Mouse (Mus musculus) WW6 (cell line): ENCODE results near the gene Amz1.

Experiments used
- DNase-seq: peaks from one replicate; pipeline ENCODE4 v3.0.0-alpha.2; 2013; ENCODE audit warnings: low read depth, low spot score

Amz1 gene

DNA sequence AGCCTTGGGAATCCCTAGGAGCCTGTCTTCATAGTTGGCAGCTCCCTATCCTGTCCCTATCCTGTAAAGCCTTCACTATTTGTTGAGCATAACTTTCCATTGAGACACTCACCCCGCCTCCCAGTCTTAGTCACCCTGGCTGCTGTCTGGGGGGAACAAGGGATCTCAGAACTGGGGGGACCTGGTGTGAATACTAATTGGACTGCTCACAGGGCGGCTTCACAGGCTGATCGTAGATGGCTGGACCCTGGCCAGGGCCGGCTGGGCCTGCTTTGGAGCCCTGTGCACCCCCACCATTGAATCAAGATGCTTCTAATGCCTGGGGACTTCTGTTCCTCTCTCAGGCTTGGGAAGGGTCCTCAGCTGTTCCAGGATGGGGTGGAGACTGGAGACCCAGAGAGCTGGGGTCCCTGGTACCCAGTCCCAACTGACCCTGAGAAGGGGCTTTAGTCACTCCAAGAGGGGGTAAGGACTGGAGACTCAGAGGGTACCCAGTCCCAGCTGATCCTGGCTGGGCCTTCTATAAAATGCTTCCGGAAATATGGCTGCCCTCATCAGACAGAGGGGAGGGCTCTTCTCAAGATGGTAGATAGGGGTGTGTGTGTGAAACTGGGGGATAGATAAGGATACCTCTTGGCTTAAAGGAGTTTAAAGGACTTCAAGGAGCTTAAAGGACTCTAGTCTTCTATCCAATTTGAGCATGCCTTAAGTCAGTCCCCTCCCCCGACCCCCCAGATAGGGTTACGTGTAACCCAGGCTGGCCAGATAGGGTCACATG is 2.3 kb downstream of the Amz1 start:
- DNase-seq, result no peak

DNA sequence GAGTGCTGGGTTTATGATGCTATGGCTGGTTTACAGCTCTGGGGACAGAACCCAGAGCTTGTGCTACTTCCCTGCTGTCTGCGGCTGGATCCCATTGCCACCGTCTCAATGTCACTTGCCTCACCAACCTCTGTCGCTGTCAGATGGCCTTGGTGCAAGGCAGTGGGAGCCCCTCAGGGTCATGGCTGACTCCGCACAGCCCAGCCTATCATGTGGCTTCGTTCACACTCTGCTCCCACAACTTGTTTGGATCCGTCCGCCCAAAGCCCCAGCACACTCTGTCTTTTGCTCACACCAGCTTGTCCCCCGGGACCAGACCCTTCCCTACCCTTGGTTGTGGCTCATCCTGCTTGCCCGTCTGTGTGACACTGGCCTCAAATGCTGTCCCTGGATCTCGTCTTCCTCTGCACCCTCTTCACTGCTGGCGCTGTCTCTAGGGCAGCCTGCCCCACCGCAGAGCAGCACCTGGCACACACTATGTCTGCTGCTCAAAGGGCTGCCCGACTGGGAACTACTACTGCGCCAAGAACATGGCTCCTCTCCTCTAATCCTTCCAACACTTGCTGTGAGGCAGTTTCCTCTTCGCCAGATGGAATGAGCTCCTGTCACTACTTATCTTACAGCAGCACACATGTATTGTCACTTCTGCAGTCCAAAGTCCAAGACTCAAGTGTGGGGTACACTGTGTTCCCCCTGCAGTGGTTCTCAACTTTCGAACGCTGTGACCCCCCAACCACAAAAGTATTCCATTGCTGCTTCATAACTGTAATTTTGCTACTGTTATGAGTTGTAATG is 3.2 kb downstream of the Amz1 start:
- DNase-seq, result no peak

DNA sequence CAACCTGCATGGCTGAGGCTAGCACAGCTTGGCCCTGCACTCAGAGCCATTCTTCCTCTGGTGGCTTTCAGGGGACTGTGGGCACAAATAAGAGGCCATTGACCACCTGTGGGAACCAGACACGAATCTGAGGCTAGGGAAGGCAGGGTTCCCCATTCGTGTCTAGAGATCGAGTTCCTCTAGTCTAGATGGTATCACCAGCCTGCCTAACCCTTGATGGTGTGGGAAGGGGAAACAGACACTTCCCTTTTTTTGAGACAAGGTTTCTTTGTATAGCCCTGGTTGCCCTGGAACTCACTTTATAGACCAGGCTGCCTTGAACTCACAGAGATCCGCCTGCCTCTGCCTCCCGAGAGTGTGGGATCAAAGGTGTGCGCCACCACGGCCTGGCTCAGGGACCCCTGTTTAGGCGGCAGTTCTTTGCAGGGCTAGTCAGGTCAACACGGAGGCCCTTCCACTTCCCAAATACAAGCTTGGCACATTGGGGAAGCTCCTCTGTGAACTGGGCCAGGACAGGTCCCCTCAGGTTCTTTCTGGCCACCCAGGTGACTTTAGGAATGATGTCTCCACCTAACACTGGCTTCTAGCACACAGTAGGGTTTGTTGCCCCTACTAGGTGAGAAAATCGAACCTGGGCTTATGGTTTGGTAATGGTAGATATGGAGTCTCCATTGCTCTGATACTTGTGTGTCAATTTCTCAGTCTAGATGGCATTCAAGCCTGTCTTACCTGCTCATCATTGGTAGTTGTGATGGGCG is 7.3 kb downstream of the Amz1 start:
- no peak for DNase-seq

DNA sequence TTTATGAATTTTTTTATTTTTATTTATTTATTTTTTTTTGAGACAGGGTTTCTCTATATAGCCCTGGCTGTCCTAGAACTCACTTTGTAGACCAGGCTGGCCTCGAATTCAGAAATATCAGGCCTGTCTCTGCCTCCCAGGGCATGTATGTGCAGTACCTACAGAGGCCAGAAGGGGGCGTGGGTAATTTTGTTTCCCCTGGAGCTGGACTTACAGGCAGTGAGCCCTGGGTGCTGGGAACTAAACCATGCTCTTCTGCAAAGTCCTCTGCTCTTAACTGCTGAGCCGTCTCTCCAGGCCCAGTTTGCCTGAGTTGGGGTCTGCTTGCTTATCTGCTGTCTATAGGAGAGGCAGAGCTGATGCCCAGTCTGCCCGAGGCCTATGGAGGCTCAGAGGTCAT is 8.3 kb downstream of the Amz1 start:
- no peak for DNase-seq

DNA sequence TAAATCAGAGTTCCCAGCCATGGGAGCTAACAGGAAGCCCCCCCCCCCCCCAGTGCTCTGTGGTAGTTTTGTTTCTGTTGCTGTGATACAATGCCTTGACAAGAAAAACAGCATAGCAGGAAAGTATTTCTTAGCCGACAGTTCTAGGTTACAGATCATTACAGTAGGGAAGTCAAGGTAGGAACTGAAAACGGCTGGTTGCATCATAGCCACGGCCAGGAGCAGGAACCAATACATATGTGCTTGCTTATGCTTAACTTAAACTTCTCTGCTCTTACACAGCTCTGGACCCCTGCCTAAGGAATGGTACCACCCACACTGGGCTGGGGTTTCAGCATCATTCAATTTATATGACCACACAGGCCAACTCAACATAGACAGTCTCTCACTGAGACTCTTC is 9.4 kb downstream of the Amz1 start:
- DNase-seq, result no peak

DNA sequence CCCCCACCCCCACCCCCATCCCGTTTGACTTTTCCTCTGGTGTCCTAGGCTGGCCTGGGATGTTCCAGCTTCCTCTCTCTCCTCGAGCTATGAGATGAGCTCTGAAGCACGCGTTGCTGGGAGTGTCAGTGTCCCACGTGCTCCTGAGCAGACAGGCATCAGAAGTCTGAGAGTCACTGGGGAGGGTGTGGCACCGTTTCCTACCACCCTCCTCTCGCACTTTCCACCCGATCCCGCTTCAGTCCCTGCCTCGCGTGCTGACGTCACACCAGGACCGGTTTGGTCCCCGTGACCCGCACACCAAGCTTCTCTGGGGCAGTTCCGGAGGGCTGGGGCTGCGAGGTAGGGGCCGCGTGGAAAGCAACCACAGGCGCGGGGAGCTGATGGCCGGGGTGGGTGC is 11.4 kb downstream of the Amz1 start:
- no peak for DNase-seq

DNA sequence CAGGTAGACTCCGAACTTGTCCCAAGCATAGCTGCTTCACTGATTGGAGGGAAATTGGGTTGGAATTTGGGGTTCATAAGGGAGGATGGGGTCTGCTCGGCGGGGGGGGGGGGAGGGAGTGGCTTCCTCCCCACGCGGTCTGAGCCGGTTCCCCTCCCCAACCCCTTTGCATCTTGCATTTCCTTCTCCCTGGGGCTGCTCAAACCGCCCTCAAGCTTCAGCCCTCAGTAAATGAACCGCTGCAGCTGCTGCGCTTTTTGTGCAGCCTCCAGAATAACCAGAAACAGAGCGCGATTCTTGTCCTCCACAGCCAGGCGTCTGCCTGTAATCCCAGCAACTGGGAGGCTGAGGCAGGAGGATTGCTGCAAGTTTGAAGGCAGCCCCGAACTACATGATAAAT is 12.2 kb downstream of the Amz1 start:
- no peak for DNase-seq

DNA sequence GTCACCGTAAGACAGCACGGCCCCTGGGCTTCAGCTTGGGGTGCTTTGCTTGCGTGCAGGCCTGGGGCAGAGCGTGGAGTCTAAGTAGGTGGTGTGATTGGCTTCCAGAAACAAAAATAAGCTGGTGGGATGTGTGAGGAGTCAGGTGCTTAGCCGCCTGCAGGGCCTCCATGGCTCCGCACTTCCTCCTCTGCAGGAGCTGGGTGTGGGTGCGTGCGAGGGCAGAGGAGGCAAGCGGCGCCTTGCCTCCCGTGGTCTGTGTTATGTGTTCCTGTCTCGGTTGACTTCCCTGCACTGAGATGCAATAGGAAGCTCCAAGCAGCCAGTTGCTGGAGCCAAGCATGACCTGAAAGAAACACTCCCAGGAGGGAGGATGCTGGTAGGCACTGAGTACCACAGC is 15.9 kb downstream of the Amz1 start:
- no peak for DNase-seq

DNA sequence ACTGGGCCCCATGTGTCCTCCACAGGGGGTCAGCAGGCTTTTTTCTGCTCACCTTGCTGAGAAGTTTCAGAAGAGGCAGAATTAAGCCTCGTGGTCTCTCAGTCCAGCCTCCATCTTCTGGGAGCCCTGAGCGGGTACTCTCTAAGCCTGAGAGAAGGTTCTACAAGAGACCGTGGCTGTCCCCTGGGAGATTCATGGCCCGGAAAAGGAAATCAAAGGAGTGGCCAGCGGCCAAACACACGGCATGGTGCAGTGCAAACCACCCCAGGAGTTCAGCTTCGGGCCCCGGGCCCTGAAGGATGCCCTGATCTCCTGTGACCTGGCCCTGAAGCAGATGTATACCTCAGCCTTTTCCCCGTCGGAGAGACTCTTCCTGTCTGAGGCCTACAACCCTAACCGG is 17.1 kb downstream of the Amz1 start:
- no peak for DNase-seq

DNA sequence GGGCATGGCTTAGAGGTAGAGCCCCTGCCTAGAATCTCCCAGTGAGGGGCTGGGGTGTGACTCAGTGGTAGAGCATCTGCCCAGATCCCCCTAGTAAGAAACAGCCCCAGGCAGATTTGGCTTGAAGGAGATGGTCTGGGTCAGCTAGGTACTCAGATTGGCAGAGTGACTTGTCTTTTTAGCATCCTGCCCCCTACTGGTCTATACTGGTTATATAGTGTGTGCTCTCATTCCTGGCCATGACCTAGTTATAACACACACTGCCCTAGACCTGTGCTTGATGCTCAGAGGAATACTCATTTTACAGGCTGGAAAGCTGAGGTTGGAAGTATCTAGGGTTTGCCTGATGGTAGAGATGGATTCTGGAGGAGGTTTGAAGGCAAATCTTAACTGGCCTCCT is 17.9 kb downstream of the Amz1 start:
- no peak for DNase-seq

DNA sequence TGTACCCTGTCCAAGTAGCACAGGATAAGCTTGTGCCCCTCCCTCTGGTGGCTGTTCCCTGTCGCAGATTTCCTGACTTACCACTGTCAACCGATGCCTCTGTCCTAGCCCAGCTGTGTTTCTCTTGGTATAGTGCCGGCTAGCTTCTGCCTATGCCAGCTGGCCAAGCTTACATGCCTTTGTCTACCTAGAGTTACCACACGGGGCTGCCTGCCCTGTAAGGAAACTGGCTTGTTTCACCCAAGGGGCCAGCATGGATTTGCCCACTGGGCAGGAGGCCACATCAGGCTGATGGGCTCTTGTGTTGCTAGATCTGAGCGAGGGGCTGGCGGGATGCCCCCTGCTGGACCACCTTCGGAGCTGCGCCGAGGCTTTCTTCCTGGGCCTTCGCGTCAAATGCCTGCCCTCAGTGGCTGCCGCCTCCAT is 19.8 kb downstream of the Amz1 start:
- DNase-seq, result no peak

DNA sequence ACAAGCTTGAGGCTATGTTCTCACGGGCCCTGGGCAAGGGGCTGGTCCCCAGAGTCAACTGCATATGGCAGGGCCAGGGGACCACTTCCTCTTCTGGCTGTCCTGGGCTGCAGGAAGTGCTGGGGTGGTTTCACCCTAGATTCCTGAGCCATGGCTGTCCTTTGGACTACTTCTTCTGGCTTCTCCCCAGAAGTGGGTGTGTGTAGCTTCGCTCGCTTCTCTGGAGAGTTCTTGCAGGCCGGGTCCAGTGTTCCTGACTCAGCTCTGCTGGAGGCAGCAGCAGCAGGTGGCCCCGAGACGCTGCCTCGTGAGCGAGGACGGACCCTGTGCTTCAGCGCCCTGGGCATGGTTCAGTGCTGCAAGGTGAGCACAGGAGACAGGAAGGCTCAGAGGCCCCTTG is 24.5 kb downstream of the Amz1 start:
- DNase-seq, result no peak

DNA sequence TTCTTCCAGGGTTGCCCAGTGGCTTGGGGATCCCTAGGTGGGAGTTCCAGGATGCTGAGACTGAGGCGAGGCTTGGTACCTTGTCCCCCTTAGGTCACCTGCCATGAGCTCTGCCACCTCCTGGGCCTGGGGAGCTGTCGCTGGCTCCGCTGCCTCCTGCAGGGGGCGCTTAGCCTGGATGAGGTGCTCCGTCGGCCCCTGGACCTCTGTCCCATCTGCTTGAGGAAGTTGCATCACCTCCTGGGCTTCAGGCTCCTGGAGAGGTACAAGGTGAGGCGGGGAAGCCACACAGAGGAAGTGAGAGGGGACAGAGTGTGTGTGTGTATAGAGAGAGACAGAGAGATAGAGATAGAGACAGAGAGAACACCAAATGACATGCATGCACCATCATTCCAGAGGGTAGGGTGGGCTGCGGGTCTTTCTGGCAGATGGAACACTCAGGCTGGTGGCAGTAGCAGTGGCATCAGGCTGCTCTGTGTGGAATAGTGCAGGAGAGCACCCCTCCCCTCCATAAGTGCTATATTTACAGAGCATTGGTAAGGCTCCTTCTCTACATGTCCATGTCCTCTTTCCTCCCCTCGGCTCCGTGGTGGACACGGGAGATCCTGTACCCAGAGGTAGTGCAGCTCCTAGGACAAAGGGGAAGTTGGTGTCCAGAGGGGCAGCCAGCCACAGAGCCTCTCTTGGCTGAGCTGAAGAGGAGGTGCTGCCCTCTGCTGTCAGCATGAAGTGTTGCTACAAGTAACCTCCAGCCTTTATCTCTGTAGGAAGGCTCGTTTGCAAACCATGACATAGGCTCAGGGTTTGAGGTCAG is 25.3 kb downstream of the Amz1 start:
- DNase-seq, result no peak

DNA sequence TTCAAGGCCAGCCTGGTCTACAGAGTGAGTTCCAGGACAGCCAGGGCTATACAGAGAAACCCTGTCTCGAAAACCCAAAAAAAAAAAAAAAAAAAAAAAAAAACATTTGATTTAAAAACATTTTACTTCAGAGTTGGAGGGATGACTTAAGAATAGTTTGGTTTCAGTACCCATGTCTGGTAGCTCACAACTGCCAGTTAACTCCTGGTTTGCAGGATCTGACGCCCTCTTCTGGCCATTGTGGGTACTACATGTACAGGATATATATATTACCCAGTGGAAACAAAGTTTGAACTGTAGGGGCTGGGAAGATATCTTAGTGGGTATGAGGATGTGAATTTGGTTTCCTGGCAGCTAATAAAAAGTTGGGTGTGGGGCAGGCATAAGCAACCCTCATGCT is 27.0 kb downstream of the Amz1 start:
- no peak for DNase-seq

DNA sequence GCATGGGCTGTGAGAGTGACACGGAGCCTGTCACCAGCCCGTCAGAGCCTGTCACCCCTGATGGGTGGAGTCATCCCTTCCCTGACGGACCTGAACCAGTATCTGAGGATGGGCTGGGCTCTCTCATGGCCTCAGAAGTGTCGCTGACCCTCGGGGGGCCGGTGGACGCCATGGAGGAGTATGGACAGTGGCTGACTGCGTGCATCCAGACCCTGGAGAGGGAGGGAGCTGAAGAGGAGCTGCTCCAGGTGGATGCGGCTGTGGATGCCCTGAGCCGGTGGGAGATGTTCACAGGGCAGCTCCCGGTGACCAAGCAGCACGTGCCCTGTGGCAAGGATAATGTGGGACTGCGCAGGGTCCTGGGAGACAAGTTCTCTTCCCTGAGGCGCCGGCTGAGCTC is 28.1 kb downstream of the Amz1 start:
- DNase-seq, result no peak

DNA sequence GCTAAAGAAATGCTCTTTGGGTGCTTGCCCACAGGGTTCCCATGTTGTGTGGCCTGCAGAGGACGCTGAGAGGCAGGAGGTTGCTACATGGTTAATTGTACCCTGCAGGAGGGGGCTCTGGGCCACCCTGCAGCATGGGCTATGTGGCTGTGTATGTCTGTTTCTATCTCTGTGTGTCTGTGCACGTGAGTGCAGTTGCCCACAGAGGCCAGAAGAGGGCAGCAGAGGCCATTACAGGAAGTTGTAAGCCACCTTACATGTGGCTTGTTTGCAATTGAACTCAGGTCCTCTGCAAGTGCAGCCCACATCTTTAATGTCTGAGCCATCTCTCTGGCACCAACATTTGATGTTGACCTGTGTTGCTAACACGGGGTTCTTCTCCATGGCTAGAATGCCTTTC is 28.7 kb downstream of the Amz1 start:
- DNase-seq, result no peak

DNA sequence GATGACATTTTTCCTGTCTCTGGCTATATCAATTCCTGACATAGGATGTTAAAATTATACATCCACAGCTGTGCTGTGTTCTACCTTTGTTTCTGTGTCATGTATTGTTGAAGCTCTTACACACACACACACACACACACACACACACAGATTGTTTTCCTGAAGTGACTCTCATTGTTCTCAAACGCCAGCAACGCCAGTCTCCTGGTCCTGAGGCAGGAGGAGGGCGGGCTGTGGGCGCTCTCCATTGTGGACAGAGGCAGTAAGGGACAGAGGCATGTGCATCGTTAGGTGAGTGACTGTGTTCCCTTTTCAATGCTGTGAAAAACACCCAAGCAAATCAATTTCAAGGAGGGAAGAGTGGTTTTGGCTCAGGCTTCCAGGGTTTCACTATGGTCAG is 29.3 kb downstream of the Amz1 start:
- DNase-seq, result no peak

DNA sequence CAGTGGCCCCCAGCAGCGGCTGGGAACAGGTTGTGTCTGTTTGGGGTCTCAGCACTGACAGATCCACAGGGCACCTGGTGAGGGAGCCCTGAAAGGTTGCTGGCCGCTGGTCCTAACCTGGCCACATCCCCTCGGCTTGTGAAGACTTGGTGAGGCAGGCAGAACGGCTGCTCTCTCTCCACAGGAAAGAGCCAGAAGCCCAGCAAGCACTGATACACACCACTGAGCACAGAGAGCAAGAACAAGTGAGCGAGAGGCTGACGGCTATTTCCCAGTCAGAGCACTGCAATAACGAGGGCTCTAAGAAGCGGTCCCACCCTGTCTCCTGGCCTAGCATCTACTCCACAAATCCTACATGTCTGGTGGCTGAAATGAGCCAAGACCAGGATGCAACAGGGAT is 34.9 kb downstream of the Amz1 start:
- DNase-seq, result no peak

DNA sequence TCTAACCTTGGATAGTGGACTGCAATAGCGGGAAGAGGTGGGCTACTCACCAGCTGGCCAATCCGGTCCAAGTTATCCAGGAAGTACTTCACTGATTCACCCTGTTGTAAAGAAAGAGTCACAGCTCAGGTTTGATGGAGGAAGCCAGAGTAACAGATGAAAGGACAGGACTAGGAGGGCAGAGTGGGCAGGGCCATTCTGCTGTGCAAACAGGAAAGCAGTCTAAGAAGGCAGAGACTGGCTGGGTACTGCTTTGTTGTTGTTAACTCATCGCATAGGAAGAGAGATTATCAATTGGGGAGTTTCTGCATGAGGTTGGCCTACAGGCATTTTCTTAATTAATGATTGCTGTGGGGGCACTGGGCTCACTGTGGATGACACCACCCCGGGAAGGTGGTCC is 38.6 kb downstream of the Amz1 start:
- no peak for DNase-seq

DNA sequence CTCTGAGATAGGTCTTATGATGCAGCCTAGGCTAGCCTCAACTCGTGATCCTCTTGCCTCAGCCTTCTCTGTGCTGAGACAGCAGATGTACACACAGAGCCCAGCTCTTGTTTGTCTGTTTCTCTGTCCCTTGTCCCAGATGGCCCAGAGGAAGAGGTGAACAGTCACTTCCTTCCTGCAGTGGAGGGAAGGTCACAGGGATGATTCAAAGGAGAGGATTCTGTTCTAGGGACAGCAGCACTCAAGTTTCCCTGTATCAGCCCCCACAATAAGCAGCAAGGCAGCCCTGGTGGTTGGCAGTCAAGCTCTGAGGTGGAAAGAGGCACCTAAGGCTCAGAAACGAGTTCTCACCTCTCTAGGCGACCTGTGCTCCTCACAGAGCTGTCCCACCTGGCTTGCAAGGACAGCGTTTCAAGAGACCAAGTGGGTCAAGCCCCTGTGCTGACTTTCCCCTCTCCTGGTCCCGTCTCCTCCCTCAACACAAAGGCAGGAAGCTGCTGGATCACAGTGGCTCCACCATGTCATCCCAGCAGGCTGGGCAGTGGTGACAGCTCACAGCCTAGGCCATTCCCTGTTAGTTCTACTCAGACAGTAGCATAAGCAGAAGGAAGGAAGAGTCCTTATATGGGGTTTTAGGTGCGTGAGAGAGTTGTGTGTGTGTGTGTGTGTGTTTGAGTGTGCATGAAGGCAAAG is 41.1 kb downstream of the Amz1 start:
- no peak for DNase-seq

DNA sequence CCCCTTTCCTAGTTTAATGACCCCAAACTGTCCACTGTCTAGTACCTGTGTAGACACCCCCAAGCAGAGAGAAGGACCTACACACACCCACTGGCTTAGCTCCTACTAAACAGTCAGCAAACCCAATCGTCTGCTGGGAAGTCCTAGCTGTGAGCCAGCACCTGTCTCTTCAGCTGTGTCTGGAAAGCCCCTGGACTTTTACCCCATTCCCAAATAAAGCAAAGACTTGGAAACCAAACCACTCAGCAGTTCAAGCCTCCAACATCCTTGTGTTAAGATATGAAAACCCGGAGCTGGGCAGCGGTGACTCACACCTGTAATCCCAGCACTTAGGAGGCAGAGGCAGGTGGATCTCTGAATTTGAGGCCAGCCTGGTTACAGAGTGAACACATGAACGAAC is 42.6 kb downstream of the Amz1 start:
- DNase-seq, result no peak
